Mouse (Mus musculus): Measurements from ENCODE around the gene Rap1gap.

Gene Rap1gap

GRCm38 (mm10) chr4:137664433-137664979 is at the start of gene Rap1gap:
TSS of gene Rap1gap (plus strand) at chr4:137664726.
- no peak for DNase-seq (ENCODE audit: low read depth, low spot score)

- no peak for DNase-seq (ENCODE audit: low read depth, low spot score)
Observed at GRCm38 (mm10) chr4:137622847-137623246, 41.7 kb upstream of the Rap1gap start.

- no peak for DNase-seq (ENCODE audit: low read depth, low spot score)
Observed at GRCm38 (mm10) chr4:137627476-137628235, 36.9 kb upstream of the Rap1gap start.

- no peak for DNase-seq (ENCODE audit: low read depth, low spot score)
Observed at GRCm38 (mm10) chr4:137628400-137628799, 36.1 kb upstream of the Rap1gap start.

GRCm38 (mm10) chr4:137629354-137629753 is 35.2 kb upstream of the Rap1gap start:
- no peak for DNase-seq (ENCODE audit: low read depth, low spot score)

GRCm38 (mm10) chr4:137630153-137630552 is 34.4 kb upstream of the Rap1gap start:
- DNase-seq (ENCODE audit: low read depth, low spot score) = no peak

GRCm38 (mm10) chr4:137631596-137631995 is 32.9 kb upstream of the Rap1gap start:
- no peak for DNase-seq (ENCODE audit: low read depth, low spot score)

GRCm38 (mm10) chr4:137633394-137633793 is 31.1 kb upstream of the Rap1gap start:
- DNase-seq (ENCODE audit: low read depth, low spot score) = no peak

- no peak for DNase-seq (ENCODE audit: low read depth, low spot score)
Observed at GRCm38 (mm10) chr4:137636597-137636996, 27.9 kb upstream of the Rap1gap start.

GRCm38 (mm10) chr4:137641556-137641955 is 23.0 kb upstream of the Rap1gap start:
- no peak for DNase-seq (ENCODE audit: low read depth, low spot score)

- no peak for DNase-seq (ENCODE audit: low read depth, low spot score)
Observed at GRCm38 (mm10) chr4:137642101-137642500, 22.4 kb upstream of the Rap1gap start.

- DNase-seq (ENCODE audit: low read depth, low spot score) = no peak
Observed at GRCm38 (mm10) chr4:137643459-137643858, 21.1 kb upstream of the Rap1gap start.

GRCm38 (mm10) chr4:137646262-137646661 is 18.3 kb upstream of the Rap1gap start:
- no peak for DNase-seq (ENCODE audit: low read depth, low spot score)

- no peak for DNase-seq (ENCODE audit: low read depth, low spot score)
Observed at GRCm38 (mm10) chr4:137647648-137648047, 16.9 kb upstream of the Rap1gap start.

- no peak for DNase-seq (ENCODE audit: low read depth, low spot score)
Observed at GRCm38 (mm10) chr4:137648230-137648629, 16.3 kb upstream of the Rap1gap start.

GRCm38 (mm10) chr4:137650912-137651311 is 13.6 kb upstream of the Rap1gap start:
- no peak for DNase-seq (ENCODE audit: low read depth, low spot score)

- no peak for DNase-seq (ENCODE audit: low read depth, low spot score)
Observed at GRCm38 (mm10) chr4:137652835-137653346, 11.6 kb upstream of the Rap1gap start.

GRCm38 (mm10) chr4:137655241-137656031 is 9.1 kb upstream of the Rap1gap start:
- no peak for DNase-seq (ENCODE audit: low read depth, low spot score)

- no peak for DNase-seq (ENCODE audit: low read depth, low spot score)
Observed at GRCm38 (mm10) chr4:137657674-137658073, 6.9 kb upstream of the Rap1gap start.

GRCm38 (mm10) chr4:137659541-137659940 is 5.0 kb upstream of the Rap1gap start:
- no peak for DNase-seq (ENCODE audit: low read depth, low spot score)

- DNase-seq (ENCODE audit: low read depth, low spot score) = no peak
Observed at GRCm38 (mm10) chr4:137660364-137661077, 4.0 kb upstream of the Rap1gap start.

GRCm38 (mm10) chr4:137661078-137661450 is 3.5 kb upstream of the Rap1gap start:
- no peak for DNase-seq (ENCODE audit: low read depth, low spot score)
